Mouse (Mus musculus): ENCODE results near the gene Cpm. TPM values are rescaled to one million over a fixed set of nuclear protein-coding genes. Genes with fewer than 3 reads are reported as not detected.

The Cpm gene
- polyA plus RNA-seq (2014; fragmentation: Nextera tagmentation; extraction: Ambion mirVana), result 4.1 and 5.0 TPM in 2 replicates

GRCm38 (mm10) chr10:117629169-117629971 lies at the start of gene Cpm:
Gene Cpm (plus strand): TSS chr10:117629500.
- Histone ChIP-seq H3K36me3 (ENCODE audit: control insufficient read depth, insufficient read depth, low read length) (no peaks in the 10 kb centered on the region), H3K27ac (ENCODE audit: low read depth, low read length) (no peak within 1 kb of the TSS), H3K4me3 (ENCODE audit: low read depth, low read length) (peak within 1 kb of the TSS; percentile 51), H3K9ac (ENCODE audit: low read length) (peak within 1 kb of the TSS; percentile 39), H3K27me3 (ENCODE audit: control insufficient read depth, insufficient read depth, low read length) (peaks cover 37% of the 10 kb centered on the region), H3K4me2 (ENCODE audit: low read depth, low read length, severe bottlenecking) (peak within 1 kb of the TSS; percentile 88), H3K9me3 (ENCODE audit: control insufficient read depth, low read length) (no peaks in the 10 kb centered on the region), H3K4me1 (replicated peaks; ENCODE audit: control insufficient read depth, insufficient read depth, low read length) (peaks cover 7% of the 10 kb centered on the region; the same call in 1 of the 2 replicates)
- ATAC-seq (replicated peaks; ENCODE audit: low FRiP score) (peak; percentile 96), DNase-seq (ENCODE audit: low spot score) (peak; percentile 84)
- 1% methylated on average over 72 of the region's 73 CpGs for WGBS

- H3K4me1 ChIP-seq (replicated peaks; ENCODE audit: control insufficient read depth, insufficient read depth, low read length), result no peaks in the 10 kb centered on the region
- H3K36me3 ChIP-seq (ENCODE audit: control insufficient read depth, insufficient read depth, low read length), result no peaks in the 10 kb centered on the region
- WGBS, result 60% methylated on average over 9 of the region's 9 CpGs
- no peaks in the 10 kb centered on the region for H3K27me3 ChIP-seq (ENCODE audit: control insufficient read depth, insufficient read depth, low read length)
- H3K9me3 ChIP-seq (ENCODE audit: control insufficient read depth, low read length), result no peaks in the 10 kb centered on the region
- ATAC-seq (replicated peaks; ENCODE audit: low FRiP score) (no peak), DNase-seq (ENCODE audit: low spot score) (no peak)
- no peak overlapping the region for H3K9ac ChIP-seq (ENCODE audit: low read length)
- no peak overlapping the region for H3K4me3 ChIP-seq (ENCODE audit: low read depth, low read length)
- H3K27ac ChIP-seq (ENCODE audit: low read depth, low read length), result no peak overlapping the region
- H3K4me2 ChIP-seq (ENCODE audit: low read depth, low read length, severe bottlenecking), result no peak overlapping the region
Measured at GRCm38 (mm10) chr10:117579771-117580284, 49.5 kb upstream of the Cpm start.

- H3K36me3 ChIP-seq (ENCODE audit: control insufficient read depth, insufficient read depth, low read length), result no peaks in the 10 kb centered on the region
- no peak for DNase-seq (ENCODE audit: low spot score)
- H3K27me3 ChIP-seq (ENCODE audit: control insufficient read depth, insufficient read depth, low read length), result no peaks in the 10 kb centered on the region
- H3K4me2 ChIP-seq (ENCODE audit: low read depth, low read length, severe bottlenecking), result no peak overlapping the region
- H3K9me3 ChIP-seq (ENCODE audit: control insufficient read depth, low read length), result no peaks in the 10 kb centered on the region
- H3K27ac ChIP-seq (ENCODE audit: low read depth, low read length), result no peak overlapping the region
- H3K4me3 ChIP-seq (ENCODE audit: low read depth, low read length), result no peak overlapping the region
- no peak overlapping the region for H3K9ac ChIP-seq (ENCODE audit: low read length)
- ATAC-seq (replicated peaks; ENCODE audit: low FRiP score), result no peak
- WGBS, result 92% methylated on average over 5 of the region's 5 CpGs
- no peaks in the 10 kb centered on the region for H3K4me1 ChIP-seq (replicated peaks; ENCODE audit: control insufficient read depth, insufficient read depth, low read length)
Measured at GRCm38 (mm10) chr10:117580405-117580804, 48.9 kb upstream of the Cpm start.

DNA sequence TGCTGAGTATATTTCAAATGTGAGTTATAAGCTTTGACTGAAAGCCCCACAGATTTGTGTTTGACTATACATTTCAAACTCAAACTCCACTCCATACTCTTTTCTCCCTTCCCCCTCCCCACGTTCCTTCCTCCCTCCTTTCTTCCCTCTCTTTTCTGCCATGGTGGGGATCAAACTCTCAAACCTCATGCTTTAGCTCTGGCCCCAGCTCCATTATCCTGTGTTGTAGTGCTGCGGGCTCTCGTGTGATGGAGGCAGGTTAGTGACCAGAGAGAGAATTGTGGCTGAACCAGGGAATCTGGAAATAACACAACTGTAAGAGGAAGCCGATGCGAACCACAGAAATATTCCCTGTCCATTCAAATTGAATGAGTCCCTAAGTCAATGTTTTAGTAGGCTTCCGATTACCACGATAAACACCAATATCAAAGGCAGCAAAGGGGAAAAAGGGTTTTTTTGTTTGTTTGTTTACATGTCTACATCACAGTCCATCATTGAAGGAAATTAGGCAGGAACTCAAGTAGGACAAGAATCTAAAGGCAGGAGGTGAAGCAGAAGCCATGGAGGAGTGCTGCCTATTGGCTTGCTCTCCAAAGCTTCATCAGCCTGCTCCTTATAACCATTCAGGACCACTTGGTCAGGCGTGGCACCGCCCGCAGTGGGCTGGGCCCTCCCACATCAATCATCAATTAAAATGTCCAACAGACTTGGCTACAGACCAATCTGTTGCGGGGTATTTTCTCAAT lies 48.1 kb upstream of the Cpm start:
- no peak for DNase-seq (ENCODE audit: low spot score)
- Histone ChIP-seq H3K9ac (ENCODE audit: low read length) (no peak overlapping the region), H3K36me3 (ENCODE audit: control insufficient read depth, insufficient read depth, low read length) (no peaks in the 10 kb centered on the region), H3K27me3 (ENCODE audit: control insufficient read depth, insufficient read depth, low read length) (no peaks in the 10 kb centered on the region), H3K4me3 (ENCODE audit: low read depth, low read length) (no peak overlapping the region), H3K27ac (ENCODE audit: low read depth, low read length) (no peak overlapping the region), H3K4me2 (ENCODE audit: low read depth, low read length, severe bottlenecking) (no peak overlapping the region), H3K4me1 (replicated peaks; ENCODE audit: control insufficient read depth, insufficient read depth, low read length) (no peaks in the 10 kb centered on the region), H3K9me3 (ENCODE audit: control insufficient read depth, low read length) (no peaks in the 10 kb centered on the region)
- 90% methylated on average over 11 of the region's 11 CpGs for WGBS
- no peak for ATAC-seq (replicated peaks; ENCODE audit: low FRiP score)

- no peak for ATAC-seq (replicated peaks; ENCODE audit: low FRiP score)
- DNase-seq (ENCODE audit: low spot score), result no peak
- H3K9ac ChIP-seq (ENCODE audit: low read length), result no peak overlapping the region
- H3K9me3 ChIP-seq (ENCODE audit: control insufficient read depth, low read length), result no peaks in the 10 kb centered on the region
- no peak overlapping the region for H3K4me2 ChIP-seq (ENCODE audit: low read depth, low read length, severe bottlenecking)
- H3K4me1 ChIP-seq (replicated peaks; ENCODE audit: control insufficient read depth, insufficient read depth, low read length), result no peaks in the 10 kb centered on the region
- 94% methylated on average over 3 of the region's 3 CpGs for WGBS
- H3K27ac ChIP-seq (ENCODE audit: low read depth, low read length), result no peak overlapping the region
- H3K27me3 ChIP-seq (ENCODE audit: control insufficient read depth, insufficient read depth, low read length), result no peaks in the 10 kb centered on the region
- H3K36me3 ChIP-seq (ENCODE audit: control insufficient read depth, insufficient read depth, low read length), result no peaks in the 10 kb centered on the region
- no peak overlapping the region for H3K4me3 ChIP-seq (ENCODE audit: low read depth, low read length)
Measured at GRCm38 (mm10) chr10:117581753-117582062, 47.6 kb upstream of the Cpm start.

- Histone ChIP-seq H3K4me3 (ENCODE audit: low read depth, low read length) (no peak overlapping the region), H3K36me3 (ENCODE audit: control insufficient read depth, insufficient read depth, low read length) (no peaks in the 10 kb centered on the region), H3K9me3 (ENCODE audit: control insufficient read depth, low read length) (no peaks in the 10 kb centered on the region), H3K4me2 (ENCODE audit: low read depth, low read length, severe bottlenecking) (no peak overlapping the region), H3K9ac (ENCODE audit: low read length) (no peak overlapping the region), H3K4me1 (replicated peaks; ENCODE audit: control insufficient read depth, insufficient read depth, low read length) (no peaks in the 10 kb centered on the region), H3K27ac (ENCODE audit: low read depth, low read length) (no peak overlapping the region), H3K27me3 (ENCODE audit: control insufficient read depth, insufficient read depth, low read length) (no peaks in the 10 kb centered on the region)
- DNase-seq (ENCODE audit: low spot score) (no peak), ATAC-seq (replicated peaks; ENCODE audit: low FRiP score) (no peak)
- WGBS, result 74% methylated on average over 14 of the region's 14 CpGs
Measured at GRCm38 (mm10) chr10:117583155-117584061, 45.9 kb upstream of the Cpm start.

- Histone ChIP-seq H3K36me3 (ENCODE audit: control insufficient read depth, insufficient read depth, low read length) (no peaks in the 10 kb centered on the region), H3K27me3 (ENCODE audit: control insufficient read depth, insufficient read depth, low read length) (no peaks in the 10 kb centered on the region), H3K9ac (ENCODE audit: low read length) (no peak overlapping the region), H3K4me2 (ENCODE audit: low read depth, low read length, severe bottlenecking) (no peak overlapping the region), H3K27ac (ENCODE audit: low read depth, low read length) (no peak overlapping the region), H3K4me3 (ENCODE audit: low read depth, low read length) (no peak overlapping the region), H3K4me1 (replicated peaks; ENCODE audit: control insufficient read depth, insufficient read depth, low read length) (no peaks in the 10 kb centered on the region), H3K9me3 (ENCODE audit: control insufficient read depth, low read length) (no peaks in the 10 kb centered on the region)
- no peak for DNase-seq (ENCODE audit: low spot score)
- 83% methylated on average over 3 of the region's 3 CpGs for WGBS
- no peak for ATAC-seq (replicated peaks; ENCODE audit: low FRiP score)
Measured at GRCm38 (mm10) chr10:117584102-117584501, 45.2 kb upstream of the Cpm start.
